Mouse (Mus musculus) embryo, embryonic 11 days (tissue): ENCODE measurements around the gene Sumo1.
"Not testable (repeated sequence)": the region's sequence is repeated elsewhere in the genome, so short reads cannot be mapped to it uniquely, and the experiment has no call there.

Experiments used
- DNase-seq: peaks from one replicate; pipeline ENCODE4 v3.0.0-alpha.2; 2015

The Sumo1 gene

DNA sequence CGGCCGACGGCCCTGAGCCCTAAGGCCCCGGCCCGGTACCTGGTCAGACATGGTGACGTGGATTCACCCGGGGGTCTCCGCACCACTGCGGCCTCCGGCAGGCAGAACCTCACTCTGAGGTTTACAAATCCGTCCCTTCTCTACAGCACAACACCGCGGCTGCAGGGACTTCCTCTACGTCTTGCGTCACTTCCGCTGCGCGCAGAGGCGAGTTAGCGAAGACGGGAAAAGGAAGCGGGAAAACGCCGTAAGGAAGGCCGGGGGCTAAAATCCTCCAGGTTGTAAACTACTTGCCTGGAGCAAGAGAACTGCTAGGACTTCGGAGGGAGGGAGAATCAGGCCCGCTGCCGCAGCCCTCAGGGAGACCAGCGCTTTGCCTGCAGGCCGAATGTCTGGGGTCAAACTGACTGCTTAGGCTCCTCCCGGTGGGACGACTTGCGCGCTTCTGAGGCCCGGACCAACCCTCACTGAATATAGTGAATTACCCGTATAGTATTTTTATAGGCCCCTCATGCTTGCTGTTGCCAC is at the start of gene Sumo1:
Sumo1 (minus strand) TSS at position 194 of the 528 bp plus-strand sequence.
- peak; percentile 97 for DNase-seq

DNA sequence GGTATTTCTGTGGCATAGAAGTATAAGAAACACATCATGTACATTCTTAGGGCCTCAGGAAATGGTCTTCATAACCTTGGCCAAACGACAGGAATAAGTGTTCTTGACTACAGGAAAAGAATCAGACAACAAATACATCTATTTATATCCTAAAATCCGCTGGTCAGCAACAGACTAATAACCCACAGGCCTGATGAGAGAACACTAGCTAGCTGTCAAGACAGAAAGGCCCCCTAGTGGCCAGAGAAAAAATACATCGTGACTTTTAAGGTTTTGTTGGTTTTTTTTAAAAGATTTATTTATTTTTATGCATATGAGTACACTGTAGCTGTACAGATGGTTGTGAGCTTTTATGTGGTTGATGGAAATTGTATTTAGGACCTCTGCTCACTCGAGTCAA is 49.3 kb upstream of the Sumo1 start:
- DNase-seq = peak; percentile 64

DNA sequence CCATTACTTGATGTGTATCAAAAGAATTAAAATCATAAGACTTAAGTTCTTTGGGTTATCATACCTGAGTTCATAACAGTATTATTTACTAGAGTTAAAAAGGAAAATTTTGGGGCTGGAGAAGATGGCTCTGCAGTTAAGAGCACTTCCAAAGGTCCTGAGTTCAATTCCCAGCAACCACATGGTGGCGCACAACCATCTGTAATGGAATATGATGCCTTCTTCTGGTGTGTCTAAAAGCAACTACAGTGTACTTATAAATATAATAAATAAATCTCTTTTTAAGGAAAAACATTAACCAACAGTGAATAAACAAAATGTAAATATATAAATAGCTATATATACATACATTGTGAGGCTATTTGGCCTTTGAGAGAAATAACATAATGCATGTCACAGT is 31.1 kb upstream of the Sumo1 start:
- DNase-seq = no peak

DNA sequence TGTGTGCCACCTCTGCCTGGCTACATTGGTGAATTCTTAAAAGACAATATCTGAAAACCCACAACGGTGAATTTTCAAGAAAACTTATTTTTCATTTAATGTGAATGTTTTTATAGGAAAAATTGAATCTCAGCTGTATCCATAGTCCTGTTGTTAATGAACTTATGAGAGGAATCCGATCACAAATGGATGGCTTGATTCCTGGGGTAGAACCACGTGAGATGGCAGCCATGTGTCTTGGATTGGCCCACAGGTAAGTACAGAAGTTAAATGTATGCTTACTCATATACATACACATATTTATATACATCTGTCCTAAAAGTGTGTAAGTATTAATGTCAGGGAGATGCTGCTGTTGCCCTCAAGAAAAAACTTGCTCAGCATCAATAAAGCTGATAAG is 27.6 kb upstream of the Sumo1 start:
- no peak for DNase-seq

DNA sequence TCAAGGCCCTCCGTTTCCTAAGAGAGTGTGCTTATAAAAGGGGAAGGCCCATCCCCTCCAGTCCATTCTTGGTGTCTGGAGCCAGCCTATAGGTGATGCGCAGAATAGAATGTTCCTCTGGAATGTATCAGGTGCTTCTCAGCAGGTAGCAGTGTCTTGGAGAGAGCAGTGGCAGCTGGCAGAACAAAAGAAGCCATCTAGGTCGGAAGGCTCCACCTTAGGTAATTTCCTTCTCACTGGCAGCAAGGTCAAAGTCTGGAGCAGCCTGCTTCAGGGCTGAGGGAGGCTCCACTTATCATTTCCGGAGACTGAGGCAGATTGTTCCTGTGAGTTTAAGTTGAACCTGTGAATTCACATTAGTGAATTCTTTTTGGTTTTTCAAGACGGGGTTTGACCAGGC is 27.1 kb upstream of the Sumo1 start:
- no peak for DNase-seq

DNA sequence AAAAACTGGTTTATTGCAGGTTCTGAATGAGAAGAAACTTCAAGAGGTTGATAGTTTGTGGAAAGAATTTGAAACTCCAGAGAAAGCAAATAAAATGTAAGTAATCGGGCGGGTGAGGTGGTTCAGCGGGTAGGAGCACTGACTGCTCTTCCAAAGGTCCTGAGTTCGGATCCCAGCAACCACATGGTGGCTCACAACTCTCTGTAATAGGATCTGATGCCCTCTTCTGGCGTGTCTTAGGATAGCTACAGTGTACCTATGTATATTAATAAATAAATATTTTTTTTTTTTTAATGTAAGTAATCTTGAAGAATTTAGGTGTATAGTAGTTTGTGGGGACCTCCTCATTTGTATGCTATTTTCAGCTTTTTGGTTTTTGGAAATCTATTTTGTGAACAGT is 19.8 kb upstream of the Sumo1 start:
- no peak for DNase-seq

DNA sequence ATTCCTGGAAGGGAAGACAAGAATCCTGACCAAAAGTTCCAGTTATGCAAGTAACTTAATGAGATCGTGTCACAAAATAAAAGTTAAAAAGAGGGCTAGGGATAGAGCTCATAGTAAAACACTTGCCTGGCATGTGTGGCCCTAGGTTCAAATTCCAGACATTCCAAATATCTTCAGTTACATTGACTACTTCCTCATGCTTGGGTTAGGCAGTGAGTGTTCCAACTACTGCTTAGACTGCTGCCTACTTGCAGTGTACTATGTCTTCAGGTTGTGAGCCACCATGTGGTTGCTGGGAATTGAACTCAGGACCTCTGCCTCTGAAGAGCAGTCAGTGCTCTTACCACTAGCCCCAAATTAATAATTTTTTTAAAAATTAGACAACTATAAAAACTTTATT is 16.9 kb upstream of the Sumo1 start:
- no peak for DNase-seq

DNA sequence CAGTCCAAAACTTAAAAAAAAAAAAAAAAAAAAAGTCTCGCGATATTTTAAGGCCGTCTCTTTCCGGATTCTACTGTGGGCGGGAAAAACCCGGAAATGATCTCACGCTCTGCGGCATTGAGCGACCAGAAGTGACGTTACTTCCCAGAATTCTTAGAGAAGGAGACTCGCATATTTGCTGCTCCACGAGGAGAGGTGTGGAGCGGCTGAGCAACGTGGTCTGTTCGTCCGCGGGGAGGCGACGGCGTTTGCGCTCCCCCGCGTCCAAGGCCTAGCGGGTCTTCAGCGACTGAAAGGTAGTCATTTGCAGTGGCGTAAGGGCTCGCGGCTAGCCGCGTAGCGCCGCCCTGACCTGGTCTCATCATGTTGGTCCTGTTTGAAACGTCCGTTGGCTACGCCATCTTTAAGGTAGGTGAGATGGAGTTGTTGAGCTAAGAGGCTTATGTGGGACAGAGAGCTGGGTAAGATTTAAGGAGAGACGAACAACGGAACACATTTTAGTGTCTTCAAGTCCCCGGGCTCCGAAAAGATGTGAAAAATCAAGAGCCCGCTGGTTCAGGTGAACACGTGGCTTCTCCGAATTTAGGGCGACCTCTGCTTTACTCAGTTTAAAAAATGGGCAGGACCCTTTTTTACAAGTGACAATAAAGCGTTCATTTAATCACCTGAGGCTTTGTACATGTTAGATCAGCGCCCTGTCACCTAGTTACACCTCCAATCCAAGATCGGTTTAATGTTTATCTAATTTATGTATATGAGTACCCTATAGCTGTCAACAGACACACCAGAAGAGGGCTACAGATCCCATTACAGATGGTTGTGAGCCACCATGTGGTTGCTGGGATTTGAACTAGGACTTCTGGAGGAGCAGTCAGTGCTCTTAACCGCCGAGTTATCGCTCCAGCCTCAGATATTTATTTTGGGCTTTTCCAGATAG is 14.5 kb upstream of the Sumo1 start, which contains the start of gene Nop58:
Nop58 (plus strand) TSS at position 153 of the 937 bp plus-strand sequence.
- peak; percentile 97 for DNase-seq

DNA sequence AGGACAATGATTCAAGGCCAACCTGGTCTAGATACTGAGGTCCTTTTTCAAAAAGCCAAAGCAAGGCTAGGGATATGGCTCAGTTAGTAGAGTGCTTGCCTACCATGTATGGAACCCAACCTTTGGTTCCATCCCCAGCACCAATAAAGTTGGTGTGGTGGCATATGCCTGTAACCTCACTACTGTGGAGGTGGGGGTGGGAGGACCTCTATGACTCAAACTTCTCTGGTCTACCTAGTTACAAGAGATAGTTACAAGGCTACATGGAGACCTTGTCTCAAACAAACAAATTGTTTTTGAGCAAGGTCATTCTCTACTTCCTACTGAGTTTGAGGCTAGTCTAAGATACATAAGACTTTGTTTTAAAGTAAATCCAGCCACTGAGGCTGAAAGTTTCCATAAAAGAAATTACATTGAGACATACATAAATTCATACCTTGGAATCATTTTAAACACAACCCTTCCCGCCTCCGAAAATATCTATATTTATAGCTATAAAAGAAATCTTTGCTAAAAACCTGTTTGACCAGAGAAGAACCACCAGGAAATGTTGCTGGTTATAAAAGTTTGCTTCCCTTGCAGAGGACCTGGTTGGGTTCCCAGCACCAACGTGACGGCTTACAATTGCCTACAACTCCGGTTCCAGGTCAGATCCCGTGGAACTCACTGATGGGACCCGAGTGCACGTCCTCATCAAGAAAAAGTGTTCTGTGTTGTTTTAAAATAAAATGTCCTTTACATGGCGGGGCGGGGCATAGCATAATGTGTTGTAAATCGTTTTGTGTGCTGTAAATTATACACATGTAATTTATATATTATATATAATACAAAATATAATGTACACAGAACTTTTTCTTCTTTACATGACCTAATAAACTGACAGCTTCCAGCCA is 13.5 kb upstream of the Sumo1 start:
- DNase-seq = no peak

DNA sequence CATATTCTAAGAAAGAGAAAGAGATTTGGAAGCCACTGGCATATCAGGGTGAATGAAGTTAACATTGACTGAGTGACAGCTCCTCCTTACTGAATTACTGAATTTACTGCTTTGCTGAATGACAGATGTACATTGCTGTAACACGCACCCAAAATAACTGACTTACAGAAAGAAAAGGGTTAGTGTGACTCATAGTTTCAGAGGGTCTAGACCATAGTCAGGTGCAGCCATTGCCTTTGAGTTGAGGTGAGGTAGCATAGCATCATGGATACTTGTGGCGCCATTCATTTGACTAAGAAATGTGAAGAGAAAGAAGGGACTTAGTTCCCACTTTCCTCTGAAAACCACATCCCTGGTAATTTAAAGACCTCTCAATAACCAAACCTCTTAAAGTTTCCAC is 3.0 kb upstream of the Sumo1 start:
- DNase-seq = no peak

DNA sequence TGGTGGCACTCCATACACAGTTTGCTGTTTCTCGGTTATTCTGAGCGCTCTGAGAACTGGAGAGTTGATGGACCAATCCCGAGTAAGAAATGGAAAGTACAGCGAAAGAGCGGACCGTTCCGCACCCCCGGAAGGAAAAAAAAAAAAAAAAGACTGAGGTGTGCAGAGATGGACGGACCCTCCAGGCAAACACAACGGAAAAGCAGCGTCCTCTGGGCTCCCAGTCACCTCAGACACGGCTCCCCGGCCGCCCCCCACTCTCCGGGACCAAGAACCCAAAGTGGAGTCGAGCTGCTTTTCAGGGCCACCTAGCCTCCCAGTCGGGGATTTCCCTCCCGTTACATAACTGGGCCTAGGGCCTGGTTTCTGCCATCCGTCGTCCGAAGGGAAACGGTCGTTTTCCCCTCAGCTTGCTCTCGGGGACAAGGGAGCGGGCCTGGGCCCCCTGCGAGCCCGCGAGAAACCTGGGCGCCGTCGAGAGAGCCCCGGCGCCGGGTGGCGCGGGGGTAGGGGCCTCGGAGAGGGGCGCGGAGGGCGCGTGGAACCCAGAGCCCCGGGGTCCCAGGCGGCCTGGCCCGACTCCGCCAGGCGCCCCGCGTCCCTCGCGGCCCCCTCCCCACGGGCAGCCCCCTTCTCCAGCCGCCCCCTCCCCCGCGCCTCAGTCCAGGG is 538 bp downstream of the Sumo1 start:
- DNase-seq = peak; percentile 57

DNA sequence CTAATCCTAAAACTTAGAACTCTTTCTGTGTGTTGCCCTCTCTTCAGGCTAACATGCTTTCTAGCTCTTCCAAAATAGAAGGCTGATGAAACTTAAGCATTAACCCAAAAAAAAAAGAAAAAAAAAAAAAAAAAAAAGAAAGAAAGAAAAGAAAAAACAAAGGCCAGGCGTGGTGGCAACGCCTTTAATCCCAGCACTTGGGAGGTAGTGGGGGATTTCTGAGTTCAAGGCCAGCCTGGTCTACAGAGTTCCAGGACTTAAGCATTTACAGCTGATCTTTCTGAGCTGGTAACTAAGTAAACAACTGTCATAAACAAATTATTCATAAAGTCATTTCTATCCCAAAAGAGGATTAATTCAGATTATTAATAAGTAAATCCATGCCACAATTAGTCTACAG is 1.8 kb downstream of the Sumo1 start:
- DNase-seq = no peak

DNA sequence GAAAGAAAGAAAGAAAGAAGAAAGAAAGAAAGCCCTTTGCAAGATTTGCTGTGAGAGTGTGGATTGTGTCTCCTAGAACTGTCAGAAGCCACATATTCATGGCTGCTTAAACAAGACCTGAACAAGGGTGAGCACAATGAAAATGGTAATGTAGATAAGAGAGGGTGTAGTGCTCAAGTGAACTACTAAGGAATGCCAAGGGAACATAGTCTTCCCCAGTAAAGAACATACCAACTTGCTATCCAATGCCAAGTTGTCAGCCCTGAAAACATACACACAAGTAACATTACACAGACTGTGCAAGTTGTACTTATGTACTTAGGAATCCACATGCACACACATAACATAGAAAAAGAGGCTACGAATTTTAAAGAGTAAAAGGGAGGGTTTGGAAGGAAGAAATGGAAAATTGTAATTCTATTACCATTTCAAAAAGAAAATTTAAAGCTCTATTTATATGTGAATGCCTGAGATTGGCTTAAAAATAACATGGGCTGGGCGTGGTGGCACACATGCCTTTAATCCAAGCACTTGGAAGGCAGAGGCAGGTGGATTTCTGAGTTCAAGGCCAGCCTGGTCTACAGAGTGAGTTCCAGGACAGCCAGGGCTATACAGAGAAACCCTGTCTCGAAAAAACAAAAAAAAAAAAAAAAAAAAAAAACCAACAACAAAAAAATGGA is 7.0 kb downstream of the Sumo1 start:
- DNase-seq = no peak

DNA sequence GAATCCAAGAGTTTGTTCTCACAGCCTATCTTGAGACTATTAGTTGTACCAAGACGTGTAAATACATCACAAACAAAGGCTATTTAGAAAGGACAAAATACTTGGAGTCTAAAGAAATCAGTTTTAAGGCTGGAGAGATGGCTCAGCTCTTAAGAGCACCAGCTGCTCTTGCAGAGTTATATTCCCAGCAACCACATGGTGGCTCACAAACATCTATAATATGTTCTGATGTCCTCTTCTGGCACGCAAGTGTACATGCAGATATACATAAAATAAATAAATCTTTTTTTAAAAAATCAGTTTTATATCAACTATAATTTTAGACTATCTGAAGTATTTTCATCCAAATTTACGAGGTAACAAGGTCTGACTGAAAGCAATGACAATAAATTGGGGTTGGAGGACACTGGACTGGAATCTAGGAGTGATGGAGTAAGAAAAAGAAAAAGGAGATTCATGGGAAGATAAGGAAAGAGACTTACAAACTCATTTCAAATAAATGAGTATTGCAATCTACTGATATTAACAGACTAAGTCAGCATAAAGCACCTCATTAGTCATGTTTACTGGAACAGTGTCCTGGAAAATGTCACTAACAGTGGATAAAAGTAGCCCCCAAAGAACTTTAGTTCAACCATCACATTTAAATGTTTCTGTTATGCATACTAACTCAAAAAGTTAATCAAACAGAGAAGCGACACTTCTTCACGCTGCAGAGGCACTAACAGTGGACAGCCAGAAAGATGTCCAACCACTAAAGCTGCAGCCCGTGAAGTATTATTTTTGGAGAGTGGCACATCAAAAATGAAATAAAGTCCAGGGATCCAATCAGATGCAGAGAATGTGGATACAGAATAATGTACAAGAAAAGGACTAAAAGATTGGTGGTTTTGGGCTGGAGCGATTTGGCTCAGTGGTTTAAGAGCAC is 14.1 kb downstream of the Sumo1 start:
- no peak for DNase-seq

DNA sequence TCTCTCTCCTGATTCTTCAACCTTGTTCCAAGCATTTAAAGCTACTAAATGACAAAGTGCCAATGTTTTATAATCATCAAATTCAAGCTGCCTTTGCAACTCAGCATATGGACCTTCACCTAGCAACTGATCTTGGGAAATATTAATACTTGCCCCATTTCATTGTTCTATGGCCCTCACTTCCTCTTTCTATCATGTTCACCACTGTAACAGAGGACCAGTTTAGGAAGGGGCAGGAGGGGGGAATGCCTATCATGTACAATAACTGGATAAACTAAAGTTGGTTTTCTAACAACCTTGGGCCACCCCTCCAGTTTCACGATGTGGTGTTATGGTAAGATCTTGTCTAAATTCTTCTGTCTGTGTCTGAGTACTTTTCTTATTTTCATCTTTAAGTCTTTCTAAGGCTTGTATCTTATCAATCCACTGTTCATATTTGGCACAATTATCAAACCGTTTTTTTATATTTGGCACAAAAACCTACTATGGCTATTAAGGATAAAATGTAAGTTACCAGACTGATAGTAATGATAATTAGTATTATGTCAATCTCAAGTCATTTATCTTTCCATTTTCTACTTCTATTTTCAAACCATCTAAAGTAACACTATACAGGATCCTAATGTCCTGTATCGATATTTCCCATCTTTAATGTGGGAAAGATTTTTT is 17.3 kb downstream of the Sumo1 start:
- DNase-seq = no peak

DNA sequence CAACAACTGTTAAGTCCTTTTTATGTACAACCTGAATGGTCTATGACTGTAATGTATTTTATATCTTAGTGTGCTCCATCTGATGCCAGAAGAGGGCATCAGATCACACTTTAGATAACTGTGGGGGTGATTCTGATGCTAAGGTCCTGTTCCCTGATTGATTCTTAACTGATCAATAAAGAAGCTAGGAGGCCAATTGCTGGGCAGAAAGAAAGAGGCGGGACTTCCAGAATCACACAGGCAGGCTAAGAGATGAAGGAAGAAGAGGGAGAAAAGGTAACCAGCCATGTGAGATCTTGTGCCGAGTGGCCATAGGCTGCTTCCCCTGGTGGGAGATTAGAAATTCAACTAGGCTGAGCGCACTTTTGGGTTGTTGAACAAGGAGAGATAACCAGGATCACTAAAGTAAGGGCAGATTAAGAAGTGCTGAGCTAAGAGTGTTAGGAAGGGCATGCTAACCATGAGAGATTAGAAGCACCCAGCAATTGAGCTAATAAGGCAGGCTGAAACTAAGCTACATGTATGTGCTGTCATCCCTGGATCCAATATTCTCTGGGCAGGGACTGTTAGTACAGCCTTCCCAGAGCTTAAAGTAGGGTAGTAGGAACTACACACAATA is 19.3 kb downstream of the Sumo1 start:
- no peak for DNase-seq

DNA sequence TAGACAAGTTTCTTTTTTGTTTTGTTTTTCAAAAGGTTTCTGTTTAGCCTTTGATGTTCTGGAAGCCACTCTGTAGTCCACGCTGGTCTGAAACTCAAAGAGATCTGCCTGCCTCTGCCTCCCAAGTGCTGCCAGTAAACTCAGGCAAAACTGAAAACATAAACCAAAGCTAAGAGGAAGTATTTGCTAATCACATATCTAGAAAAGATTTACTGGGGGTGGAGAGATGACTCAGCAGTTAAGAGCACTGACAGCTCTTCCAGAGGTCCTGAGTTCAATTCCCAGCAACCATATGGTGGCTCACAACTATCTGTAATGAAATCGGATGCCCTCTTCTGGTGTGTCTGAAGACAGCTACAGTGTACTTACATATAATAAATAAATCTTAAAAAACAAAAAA is 24.1 kb downstream of the Sumo1 start:
- DNase-seq = not testable (repeated sequence)

DNA sequence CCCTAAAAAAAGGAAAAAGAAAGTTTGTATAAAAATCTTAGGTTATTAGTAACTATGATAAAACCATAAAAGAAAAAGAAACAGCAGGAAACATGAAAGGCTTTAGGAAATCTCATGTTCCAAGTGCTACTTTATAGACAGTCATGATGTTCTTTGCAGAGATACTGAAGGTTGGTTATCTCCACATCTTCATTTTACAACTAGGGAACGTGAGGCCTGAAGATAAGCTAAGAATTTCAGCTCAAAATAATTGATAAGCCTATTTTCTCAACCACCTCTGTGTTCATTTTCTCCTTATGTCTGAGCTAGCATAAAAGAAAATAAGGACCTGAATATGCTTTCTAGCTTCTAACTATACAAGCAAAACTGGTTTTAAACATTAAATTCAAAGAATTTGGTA is 28.1 kb downstream of the Sumo1 start:
- DNase-seq = no peak

DNA sequence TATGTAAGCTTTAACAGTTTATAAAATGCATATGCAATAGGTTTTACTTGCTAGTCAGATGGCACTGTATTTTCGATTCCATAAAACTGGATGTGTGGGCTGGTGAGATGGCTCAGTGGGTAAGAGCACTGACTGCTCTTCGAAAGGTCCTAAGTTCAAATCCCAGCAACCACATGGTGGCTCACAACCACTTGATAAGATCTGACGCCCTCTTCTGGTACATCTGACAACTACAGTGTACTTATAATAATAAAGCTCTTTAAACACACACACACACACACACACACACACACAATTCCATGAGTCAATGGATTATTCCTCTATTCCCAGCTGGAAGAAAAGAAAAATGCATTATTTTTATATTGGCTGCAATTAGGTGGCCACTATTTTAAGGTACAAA is 32.3 kb downstream of the Sumo1 start:
- DNase-seq = no peak

DNA sequence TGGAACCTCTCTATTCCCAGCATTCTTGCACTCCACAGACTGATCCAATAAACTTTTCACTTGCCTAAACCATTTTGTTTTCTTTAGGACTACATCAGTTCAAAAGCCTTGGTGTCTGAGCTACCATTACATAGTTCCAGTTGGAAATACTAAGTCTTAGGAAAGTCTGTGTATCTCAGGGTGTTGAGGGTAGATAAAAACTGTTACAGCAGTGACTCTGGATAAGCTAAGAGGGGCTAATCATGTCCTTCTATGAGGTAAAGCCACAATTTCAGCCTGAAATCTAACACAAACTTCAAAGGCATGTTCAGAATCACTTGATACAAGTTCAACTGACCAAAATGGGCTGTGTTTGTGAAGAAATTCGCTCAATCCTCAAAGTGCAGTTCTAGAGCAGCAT is 34.3 kb downstream of the Sumo1 start:
- DNase-seq = no peak
